Mouse (Mus musculus) embryonic facial prominence, embryonic 10.5 days (tissue): ENCODE measurements around the gene Fut2. TPM values are rescaled to one million over a fixed set of nuclear protein-coding genes. Genes with fewer than 3 reads are reported as not detected.
A peak's percentile ranks its signal among the peaks of the same experiment; 100 is the strongest.

Experiments used
- DNase-seq: peaks from one replicate; pipeline ENCODE4 v3.0.0-alpha.2; 2017; ENCODE audit warnings: low spot score
- H3K27ac ChIP-seq: fragments of 300-500 bp; sonication (generic); replicated peaks from 2 replicates; pipeline ENCODE4 v1.5.1; 2016; ENCODE audit warnings: mild to moderate bottlenecking
- H3K27me3 ChIP-seq: fragments of 300-500 bp; sonication (generic); replicated peaks from 2 replicates; pipeline ENCODE4 v1.6.1; 2016; ENCODE audit warnings: low read depth, mild to moderate bottlenecking; ENCODE audit not compliant: poor library complexity, severe bottlenecking
- H3K36me3 ChIP-seq: fragments of 300-500 bp; sonication (generic); replicated peaks from 2 replicates; pipeline ENCODE4 v1.6.1; 2016; ENCODE audit warnings: mild to moderate bottlenecking, moderate library complexity
- H3K4me1 ChIP-seq: fragments of 300-500 bp; sonication (generic); 2 replicates; pipeline ENCODE4 v1.6.1; 2016
- H3K4me3 ChIP-seq: fragments of 300-500 bp; sonication (generic); 2 replicates; pipeline ENCODE4 v1.5.1; 2016; ENCODE audit warnings: mild to moderate bottlenecking, moderate library complexity
- H3K9me3 ChIP-seq: fragments of 300-500 bp; sonication (generic); 2 replicates; pipeline ENCODE4 v1.6.1; 2016; ENCODE audit warnings: mild to moderate bottlenecking
- WGBS: fragments of 180-500 bp; shearing (Covaris S2); methylation state at CpG from one replicate; pipeline ENCODE4 v1.1.7; 2016; 5-methylcytosine and 5-hydroxymethylcytosine counted together
- polyA plus RNA-seq: library from polyadenylated mRNA; unstranded; fragments of >200 nt; fragmentation: Nextera tagmentation; extraction: Ambion mirVana; gene quantifications from 2 replicates; pipeline ENCODE4 v1.2.1, GENCODE M21; 2016

Gene Fut2
- polyA plus RNA-seq, 1 experiment from 2014 or later, result 0.07 TPM

- 0 out of 2 replicates have a peak overlapping the region, but pooled peaks have one; percentile 19 for H3K27ac ChIP-seq
- DNase-seq, result no peak
- H3K4me1 ChIP-seq, result peaks cover 71% of the 10 kb centered on the region
- peaks cover 7% of the 10 kb centered on the region; the same call in 1 of the 2 replicates for H3K9me3 ChIP-seq
- H3K36me3 ChIP-seq, result peaks cover 14% of the 10 kb centered on the region
- peaks cover 26% of the 10 kb centered on the region for H3K27me3 ChIP-seq
- H3K4me3 ChIP-seq, result 0 out of 2 replicates have a peak overlapping the region, but pooled peaks have one; percentile 23
- WGBS, result 73% methylated on average over 19 of the region's 19 CpGs
These were observed 25.8 kb downstream of the Fut2 start for GRCm38 (mm10) chr7:45640191-45640957.

DNA sequence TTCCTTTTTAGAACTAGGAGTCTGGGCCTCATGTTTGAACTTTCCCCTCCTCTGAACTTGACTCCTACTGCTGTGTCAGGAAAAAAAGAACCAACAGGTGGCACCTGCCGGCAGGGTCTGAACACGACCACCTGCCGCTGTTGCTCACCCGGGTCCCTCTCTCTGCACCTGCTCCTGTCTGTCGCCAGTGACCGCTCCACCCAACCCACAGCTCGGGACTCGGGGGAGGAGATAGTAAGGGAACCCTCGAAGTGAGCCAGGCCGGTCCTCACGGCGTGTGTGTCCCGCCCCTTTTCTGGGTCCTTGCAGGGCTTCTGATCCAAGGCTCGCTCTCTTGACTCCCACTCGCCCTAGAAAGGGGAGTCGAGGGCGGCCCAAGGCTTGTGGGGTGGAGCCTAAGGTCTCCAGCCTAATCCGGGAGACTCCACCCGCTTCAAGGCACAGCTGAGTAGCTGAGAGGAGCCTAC lies 26.6 kb downstream of the Fut2 start, which contains the start of gene Mamstr:
TSS of gene Mamstr (plus strand) at position 417 of the 467 bp plus-strand sequence.
- Histone ChIP-seq H3K4me3 (peak within 1 kb of the TSS; percentile 49; the same call in 1 of the 2 replicates), H3K4me1 (peaks cover 70% of the 10 kb centered on the region), H3K27me3 (peaks cover 26% of the 10 kb centered on the region), H3K36me3 (peaks cover 14% of the 10 kb centered on the region), H3K9me3 (peaks cover 7% of the 10 kb centered on the region; the same call in 1 of the 2 replicates), H3K27ac (peak within 1 kb of the TSS; percentile 73; the same call in 1 of the 2 replicates)
- WGBS, result 18% methylated on average over 19 of the region's 19 CpGs
- DNase-seq, result peak; percentile 30

DNA sequence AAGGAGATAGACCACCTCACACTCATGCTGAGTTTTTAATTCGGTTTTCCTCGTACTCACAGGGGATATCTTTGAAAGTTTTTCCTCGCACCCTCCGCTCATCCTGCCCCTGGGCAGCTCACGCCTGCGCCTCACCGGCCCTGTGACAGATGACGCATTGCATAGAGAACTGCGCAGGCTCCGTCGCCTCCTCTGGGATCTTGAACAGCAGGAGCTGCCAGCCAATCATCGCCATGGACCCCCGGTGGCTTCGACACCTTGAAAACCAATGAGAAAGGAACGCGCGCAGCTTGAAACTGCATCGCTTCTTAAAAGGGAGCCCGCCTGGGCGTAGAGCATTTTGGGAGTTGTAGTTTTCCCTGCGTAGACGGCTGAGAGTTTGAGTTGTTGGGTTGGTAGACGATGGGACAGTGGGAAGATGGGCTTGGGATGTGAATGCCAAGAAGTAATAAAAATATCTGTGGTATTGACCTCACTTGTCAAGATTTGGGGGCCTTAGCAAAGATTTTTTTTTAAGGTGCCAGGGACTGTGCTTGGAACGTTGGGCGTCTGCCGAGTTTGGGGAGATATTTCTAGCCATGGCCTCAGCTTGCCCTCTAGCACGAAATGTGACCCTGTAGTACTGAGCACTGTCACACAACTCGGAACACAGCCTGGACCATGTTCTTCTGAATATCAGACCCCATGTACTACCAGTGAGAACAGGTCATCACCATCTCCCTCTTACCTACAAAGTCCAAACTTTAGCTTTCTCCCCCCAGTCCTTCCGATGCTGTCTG lies 27.4 kb downstream of the Fut2 start:
- Histone ChIP-seq H3K27ac (peak overlapping the region; percentile 73), H3K4me3 (peak overlapping the region; percentile 49), H3K36me3 (peaks cover 14% of the 10 kb centered on the region), H3K9me3 (peaks cover 7% of the 10 kb centered on the region; the same call in 1 of the 2 replicates), H3K27me3 (peaks cover 27% of the 10 kb centered on the region), H3K4me1 (peaks cover 62% of the 10 kb centered on the region)
- peak; percentile 97 for DNase-seq
- 16% methylated on average over 29 of the region's 29 CpGs for WGBS

- WGBS, result 95% methylated on average over 6 of the region's 6 CpGs
- H3K9me3 ChIP-seq, result peaks cover 7% of the 10 kb centered on the region; the same call in 1 of the 2 replicates
- peak overlapping the region; percentile 49 for H3K4me3 ChIP-seq
- DNase-seq, result no peak
- peaks cover 38% of the 10 kb centered on the region for H3K27me3 ChIP-seq
- H3K4me1 ChIP-seq, result peaks cover 54% of the 10 kb centered on the region
- H3K36me3 ChIP-seq, result peaks cover 14% of the 10 kb centered on the region
- no peak overlapping the region for H3K27ac ChIP-seq
These were observed 28.5 kb downstream of the Fut2 start for GRCm38 (mm10) chr7:45637710-45638109.

DNA sequence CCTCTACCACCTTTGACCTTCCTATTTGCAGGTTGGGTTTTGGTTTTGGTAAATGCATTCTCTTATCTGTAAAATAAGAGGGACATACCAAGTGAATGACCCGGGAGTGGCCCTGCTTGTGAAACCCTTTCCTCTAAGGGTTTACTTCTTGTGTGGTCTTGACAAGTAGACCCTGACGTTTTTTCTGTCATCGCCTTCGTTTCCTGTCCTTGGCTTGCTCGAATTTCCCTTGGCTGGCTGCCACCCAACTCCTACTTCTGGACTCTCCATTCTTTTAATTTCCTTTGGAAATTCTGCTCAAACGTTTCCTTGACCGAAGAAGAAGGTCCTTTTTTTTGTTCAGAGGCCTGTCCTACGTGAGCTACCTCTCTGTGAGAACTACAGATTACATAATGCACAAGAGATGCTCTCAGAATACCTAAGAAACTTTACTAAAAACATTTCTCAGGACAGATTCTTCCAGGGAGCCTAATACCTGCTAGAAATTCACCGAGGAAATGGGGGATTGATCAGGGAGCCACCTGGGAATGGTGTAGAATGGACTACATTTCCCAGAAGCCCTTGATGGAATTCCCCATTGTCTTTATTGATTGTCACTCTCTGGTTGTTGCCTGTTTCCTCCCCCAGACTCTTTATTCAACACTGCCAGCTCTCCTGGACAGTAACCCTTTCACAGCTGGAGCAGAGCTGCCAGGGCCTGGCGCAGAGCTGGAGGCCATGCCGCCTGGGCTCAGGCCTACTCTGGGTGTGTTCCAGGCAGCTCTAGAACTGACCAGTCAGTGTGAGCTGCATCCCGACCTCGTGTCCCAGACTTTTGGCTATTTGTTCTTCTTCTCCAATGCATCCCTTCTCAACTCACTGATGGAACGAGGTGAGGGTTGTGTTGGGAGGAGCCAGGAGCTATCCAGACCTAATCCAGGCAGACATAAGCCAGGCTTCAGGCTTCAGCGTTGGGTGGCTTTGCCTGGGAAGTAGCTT lies 30.2 kb downstream of the Fut2 start:
- Histone ChIP-seq H3K27me3 (peaks cover 48% of the 10 kb centered on the region), H3K4me3 (no peak overlapping the region), H3K27ac (no peak overlapping the region), H3K9me3 (peaks cover 7% of the 10 kb centered on the region; the same call in 1 of the 2 replicates), H3K36me3 (peaks cover 14% of the 10 kb centered on the region), H3K4me1 (peaks cover 44% of the 10 kb centered on the region)
- WGBS, result 83% methylated on average over 15 of the region's 15 CpGs
- no peak for DNase-seq

- Histone ChIP-seq H3K4me3 (no peak overlapping the region), H3K4me1 (peaks cover 36% of the 10 kb centered on the region), H3K27me3 (peaks cover 48% of the 10 kb centered on the region), H3K36me3 (peaks cover 14% of the 10 kb centered on the region), H3K27ac (no peak overlapping the region), H3K9me3 (peaks cover 7% of the 10 kb centered on the region; the same call in 1 of the 2 replicates)
- DNase-seq, result no peak
- WGBS, result 90% methylated on average over 11 of the region's 11 CpGs
These were observed 31.1 kb downstream of the Fut2 start for GRCm38 (mm10) chr7:45634946-45635681.

- peaks cover 14% of the 10 kb centered on the region for H3K36me3 ChIP-seq
- H3K4me3 ChIP-seq, result peak overlapping the region; percentile 52
- H3K9me3 ChIP-seq, result peaks cover 7% of the 10 kb centered on the region; the same call in 1 of the 2 replicates
- DNase-seq, result peak; percentile 69
- peaks cover 64% of the 10 kb centered on the region for H3K27me3 ChIP-seq
- peaks cover 25% of the 10 kb centered on the region for H3K4me1 ChIP-seq
- WGBS, result 18% methylated on average over 35 of the region's 35 CpGs
- H3K27ac ChIP-seq, result peak overlapping the region; percentile 80
These were observed 33.7 kb downstream of the Fut2 start for GRCm38 (mm10) chr7:45632499-45632898.

GRCm38 (mm10) chr7:45630064-45630907 lies 35.9 kb downstream of the Fut2 start:
- no peaks in the 10 kb centered on the region for H3K9me3 ChIP-seq

DNA sequence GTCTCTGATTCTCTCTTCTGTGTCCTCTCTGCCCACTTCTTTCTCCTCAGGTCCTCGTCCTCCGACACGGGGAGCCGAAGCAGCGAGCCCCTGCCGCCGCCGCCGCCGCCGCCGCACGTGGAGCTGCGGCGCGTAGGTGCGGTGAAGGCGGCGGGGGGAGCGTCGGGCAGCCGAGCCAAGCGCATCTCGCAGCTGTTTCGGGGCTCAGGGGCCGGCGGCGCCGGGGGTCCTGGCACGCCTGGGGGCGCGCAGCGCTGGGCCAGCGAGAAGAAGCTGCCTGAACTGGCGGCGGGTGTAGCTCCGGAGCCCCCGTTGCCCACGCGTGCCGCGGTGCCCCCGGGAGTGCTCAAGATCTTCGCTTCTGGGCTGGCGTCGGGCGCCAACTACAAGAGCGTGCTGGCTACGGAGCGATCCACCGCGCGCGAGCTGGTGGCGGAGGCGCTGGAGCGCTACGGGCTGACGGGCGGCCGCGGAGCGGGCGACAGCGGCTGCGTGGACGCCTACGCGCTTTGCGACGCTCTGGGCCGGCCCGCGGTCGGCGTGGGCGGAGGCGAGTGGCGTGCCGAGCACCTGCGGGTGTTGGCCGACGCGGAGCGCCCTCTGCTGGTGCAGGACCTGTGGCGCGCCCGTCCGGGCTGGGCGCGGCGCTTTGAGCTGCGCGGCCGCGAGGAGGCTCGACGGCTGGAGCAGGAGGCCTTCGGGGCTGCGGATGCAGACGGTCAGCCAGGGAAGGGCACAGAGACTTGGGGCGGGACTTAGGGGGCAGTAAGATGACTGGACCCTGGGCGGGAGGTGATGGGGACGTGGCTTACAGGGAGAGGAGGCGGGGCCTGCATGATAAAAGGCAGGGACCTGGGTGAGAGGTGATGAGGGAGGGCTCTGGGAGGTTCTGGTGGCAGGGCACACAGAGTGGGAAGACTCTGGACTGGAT lies 37.6 kb downstream of the Fut2 start:
- peak overlapping the region; percentile 86 for H3K27ac ChIP-seq
- peaks cover 19% of the 10 kb centered on the region for H3K4me1 ChIP-seq
- H3K9me3 ChIP-seq, result no peaks in the 10 kb centered on the region
- peak overlapping the region; percentile 72 for H3K4me3 ChIP-seq
- peak; percentile 91 for DNase-seq
- peaks cover 91% of the 10 kb centered on the region for H3K27me3 ChIP-seq
- WGBS, result 1% methylated on average over 105 of the region's 105 CpGs
- H3K36me3 ChIP-seq, result no peaks in the 10 kb centered on the region

More at GRCm38 (mm10) chr7:45630064-45630907, 35.9 kb downstream of the Fut2 start:
- Histone ChIP-seq H3K4me3 (0 out of 2 replicates have a peak overlapping the region, but pooled peaks have one; percentile 11), H3K36me3 (no peaks in the 10 kb centered on the region), H3K27me3 (peaks cover 86% of the 10 kb centered on the region), H3K4me1 (peaks cover 23% of the 10 kb centered on the region), H3K27ac (no peak overlapping the region)
- no peak for DNase-seq
- 72% methylated on average over 23 of the region's 23 CpGs for WGBS
